Mouse (Mus musculus) MEL (cell line): ENCODE data around the gene Mfsd1. TPM values are rescaled to one million over a fixed set of nuclear protein-coding genes. Genes with fewer than 3 reads are reported as not detected.

Experiments
- DNase-seq: peaks from one replicate; pipeline ENCODE4 v3.0.0; 2011; ENCODE audit warnings: low read depth, low spot score
- H3K27ac ChIP-seq: 2 replicates; pipeline ENCODE4 v1.5.1; 2012; ENCODE audit warnings: low read depth, mild to moderate bottlenecking, control low read depth, low read length, moderate library complexity; ENCODE audit not compliant: control insufficient read depth
- H3K27me3 ChIP-seq, 2 experiments: fragments of 150-350 bp in 1 of 2; sonication (generic) in 1 of 2; 2 replicates each; pipeline ENCODE4 v1.6.1; 2012; ENCODE audit warnings: low read length in 2 of 2, mild to moderate bottlenecking in 2 of 2, improper control_type of control experiment in 1 of 2, moderate library complexity in 1 of 2; ENCODE audit not compliant: insufficient read depth in 2 of 2, control insufficient read depth in 1 of 2
- H3K36me3 ChIP-seq, 2 experiments: 2 replicates each; pipeline ENCODE4 v1.6.1; 2012 to 2014; ENCODE audit warnings: low read length in 2 of 2, improper control_type of control experiment in 1 of 2, inconsistent platforms in 1 of 2, mild to moderate bottlenecking in 1 of 2; ENCODE audit not compliant: insufficient read depth in 2 of 2, control insufficient read depth in 1 of 2
- H3K4me1 ChIP-seq, 2 experiments: fragments of 150-350 bp in 1 of 2; sonication (generic) in 1 of 2; 2 replicates each; pipeline ENCODE4 v1.6.1; 2012; ENCODE audit warnings: low read length in 2 of 2, improper control_type of control experiment in 1 of 2, mild to moderate bottlenecking in 1 of 2; ENCODE audit not compliant: insufficient read depth in 2 of 2, control insufficient read depth in 1 of 2
- H3K4me3 ChIP-seq, 2 experiments: fragments of 150-350 bp in 1 of 2; sonication (generic) in 1 of 2; 2 replicates each; pipeline ENCODE4 v1.5.1; 2012; ENCODE audit warnings: low read depth in 2 of 2, low read length in 2 of 2, mild to moderate bottlenecking in 2 of 2, moderate library complexity in 2 of 2, control low read depth in 1 of 2, improper control_type of control experiment in 1 of 2; ENCODE audit not compliant: control insufficient read depth in 1 of 2, insufficient read depth in 1 of 2
- H3K79me2 ChIP-seq: 2 replicates; pipeline ENCODE4 v1.6.1; 2012; ENCODE audit warnings: mild to moderate bottlenecking, low read length, moderate library complexity; ENCODE audit not compliant: control insufficient read depth, poor library complexity, insufficient read depth
- H3K9ac ChIP-seq: 2 replicates; pipeline ENCODE4 v1.6.1; 2012; ENCODE audit warnings: low read depth, mild to moderate bottlenecking, control low read depth, low read length, moderate library complexity; ENCODE audit not compliant: control insufficient read depth, poor library complexity, severe bottlenecking
- H3K9me3 ChIP-seq: fragments of 150-350 bp; sonication (generic); replicated peaks from 2 replicates; pipeline ENCODE4 v1.6.1; 2012; ENCODE audit warnings: mild to moderate bottlenecking, low read length, improper control_type of control experiment, moderate library complexity; ENCODE audit not compliant: insufficient read depth
- CHD2 ChIP-seq: IDR thresholded peaks from 2 replicates; pipeline ENCODE4 v1.6.1; 2011; ENCODE audit warnings: low read length, improper control_type of control experiment
- CTCF ChIP-seq, 3 experiments: IDR thresholded peaks in 2 of 3; conservative IDR thresholded peaks in 1 of 3; 2 replicates each; pipeline ENCODE4 v1.5.1; 2011 to 2012; ENCODE audit warnings: low read length in 3 of 3, low read depth in 2 of 3, mild to moderate bottlenecking in 2 of 3, improper control_type of control experiment in 1 of 3, inconsistent platforms in 1 of 3, mixed read lengths in 1 of 3, moderate library complexity in 1 of 3; ENCODE audit not compliant: control insufficient read depth in 1 of 3, insufficient read depth in 1 of 3, poor library complexity in 1 of 3, severe bottlenecking in 1 of 3
- ELF1 ChIP-seq: IDR thresholded peaks from 2 replicates; pipeline ENCODE4 v1.6.1; 2014; ENCODE audit warnings: low read depth, mild to moderate bottlenecking, inconsistent platforms, low read length, improper control_type of control experiment, moderate library complexity
- ETS1 ChIP-seq: IDR thresholded peaks from 2 replicates; pipeline ENCODE4 v1.6.1; 2012; ENCODE audit warnings: low read depth, mild to moderate bottlenecking, inconsistent platforms, low read length, improper control_type of control experiment, moderate library complexity
- HCFC1 ChIP-seq: IDR thresholded peaks from 2 replicates; pipeline ENCODE4 v1.6.1; 2012; ENCODE audit warnings: low read depth, mild to moderate bottlenecking, inconsistent platforms, low read length, improper control_type of control experiment, moderate library complexity
- MXI1 ChIP-seq: IDR thresholded peaks from 2 replicates; pipeline ENCODE4 v1.6.1; 2011; ENCODE audit warnings: mild to moderate bottlenecking, low read depth, low read length, improper control_type of control experiment
- MYB ChIP-seq: IDR thresholded peaks from 2 replicates; pipeline ENCODE4 v1.6.1; 2011; ENCODE audit warnings: mild to moderate bottlenecking, low read depth, low read length, improper control_type of control experiment
- MYC ChIP-seq: IDR thresholded peaks from 2 replicates; pipeline ENCODE4 v1.6.1; 2011; ENCODE audit warnings: low read depth, mild to moderate bottlenecking, low read length, improper control_type of control experiment, moderate library complexity
- NELFE ChIP-seq: IDR thresholded peaks from 2 replicates; pipeline ENCODE4 v1.6.1; 2011; ENCODE audit warnings: low read depth, low read length, improper control_type of control experiment
- POLR2A ChIP-seq, 2 experiments: IDR thresholded peaks; 2 replicates each; pipeline ENCODE4 v1.6.1; 2011 to 2012; ENCODE audit warnings: low read length in 2 of 2, mild to moderate bottlenecking in 2 of 2, control low read depth in 1 of 2, improper control_type of control experiment in 1 of 2, low read depth in 1 of 2, moderate library complexity in 1 of 2; ENCODE audit not compliant: control insufficient read depth in 1 of 2, insufficient read depth in 1 of 2, poor library complexity in 1 of 2
- RAD21 ChIP-seq: IDR thresholded peaks from 2 replicates; pipeline ENCODE4 v1.6.1; 2011; ENCODE audit warnings: mild to moderate bottlenecking, low read depth, low read length, improper control_type of control experiment
- SMC3 ChIP-seq: IDR thresholded peaks from 2 replicates; pipeline ENCODE4 v1.6.1; 2011; ENCODE audit warnings: low read depth, low read length, improper control_type of control experiment
- TAL1 ChIP-seq: IDR thresholded peaks from 2 replicates; pipeline ENCODE4 v1.6.1; 2012; ENCODE audit warnings: mild to moderate bottlenecking, inconsistent platforms, low read length, moderate library complexity, mixed read lengths
- ZC3H11A ChIP-seq: IDR thresholded peaks from 2 replicates; pipeline ENCODE4 v1.6.1; 2012; ENCODE audit warnings: low read depth, mild to moderate bottlenecking, inconsistent platforms, low read length, improper control_type of control experiment
- polyA plus RNA-seq, 2 experiments: library from polyadenylated mRNA; stranded (reverse) in 1 of 2; unstranded in 1 of 2; fragments of >175 nt in 1 of 2; fragments of >200 nt in 1 of 2; gene quantifications; 2 replicates each; pipeline versions ENCODE4 v1.2.1 to v1.2.4; 2012; ENCODE audit warnings: low replicate concordance in 2 of 2, low read depth in 1 of 2; ENCODE audit not compliant: insufficient read length in 2 of 2, insufficient read depth in 1 of 2, missing spikeins in 1 of 2
- total RNA-seq: library from RNA; depleted of rRNA; stranded (reverse); fragments of 300-350 nt; gene quantifications from 2 replicates; pipeline ENCODE4 v1.2.3, GENCODE M21; 2012

The Mfsd1 gene
- total and polyA plus RNA-seq, 3 experiments = 36.2 to 39.6 TPM; not detected in 1

- Histone ChIP-seq H3K4me3 (no peak overlapping the region), H3K9ac (no peak overlapping the region), H3K4me1 (no peaks in the 10 kb centered on the region), H3K27me3 (no peaks in the 10 kb centered on the region; a peak in 1 of 4 replicates), H3K27ac (no peak overlapping the region), H3K9me3 (no peaks in the 10 kb centered on the region), H3K36me3 (no peaks in the 10 kb centered on the region), H3K79me2 (no peaks in the 10 kb centered on the region)
- DNase-seq = no peak
- TF ChIP-seq MXI1 (no peak), HCFC1 (no peak), ETS1 (no peak)
Measured at GRCm38 (mm10) chr3:67557200-67557651, 25.3 kb upstream of the Mfsd1 start.

GRCm38 (mm10) chr3:67557718-67558354, 24.7 kb upstream of the Mfsd1 start:
- H3K79me2 ChIP-seq = no peaks in the 10 kb centered on the region
- no peak overlapping the region for H3K4me3 ChIP-seq
- H3K27me3 ChIP-seq = peaks cover 0 to 2% of the 10 kb centered on the region in 2 experiments; a peak in 2 of 4 replicates
- no peak overlapping the region for H3K27ac ChIP-seq
- DNase-seq = no peak
- H3K36me3 ChIP-seq = no peaks in the 10 kb centered on the region
- H3K4me1 ChIP-seq = no peaks in the 10 kb centered on the region
- no peak overlapping the region for H3K9ac ChIP-seq
- TF ChIP-seq CHD2 = no peak
- no peak for TF ChIP-seq POLR2A (IDR thresholded peaks at IDR 0.05; ENCODE audit: control insufficient read depth in 1 of 2, insufficient read depth in 1 of 2, low read depth in 1 of 2, low read length in 2 of 2, poor library complexity in 1 of 2)
- no peak for TF ChIP-seq MYB
- no peak for TF ChIP-seq MYC
- no peaks in the 10 kb centered on the region for H3K9me3 ChIP-seq

GRCm38 (mm10) chr3:67564731-67565357, 17.7 kb upstream of the Mfsd1 start:
- Histone ChIP-seq H3K9ac (no peak overlapping the region), H3K79me2 (no peaks in the 10 kb centered on the region), H3K9me3 (no peaks in the 10 kb centered on the region), H3K4me1 (peaks cover 0 to 6% of the 10 kb centered on the region in 2 experiments; a peak in 3 of 4 replicates), H3K27me3 (peaks cover under 1 to 2% of the 10 kb centered on the region in 2 experiments; a peak in 3 of 4 replicates), H3K4me3 (no peak overlapping the region)
- peak; percentile 27 for DNase-seq
- TF ChIP-seq SMC3 (peak; percentile 25), CTCF (IDR thresholded peaks at IDR 0.05 in 2 of 3, conservative IDR thresholded peaks at IDR 0.05 in 1 of 3; ENCODE audit: control insufficient read depth in 1 of 3, insufficient read depth in 1 of 3, low read depth in 2 of 3, low read length in 3 of 3, poor library complexity in 1 of 3, severe bottlenecking in 1 of 3) (peak in 2 of 3 experiments; percentile 26 to 38; a peak in 3 of 6 replicates), ELF1 (no peak), RAD21 (peak; percentile 40), ZC3H11A (0 out of 2 replicates have a peak, but pooled peaks have one; percentile 8), TAL1 (no peak), NELFE (no peak), CHD2 (no peak)
- TF ChIP-seq, all 39 proteins: peak for 4
- Histone ChIP-seq H3K36me3 (no peaks in the 10 kb centered on the region; a peak in 1 of 4 replicates), H3K27ac (no peak overlapping the region)
